Mouse (Mus musculus): Measurements from ENCODE around the gene Lpp. TPM values are rescaled to one million over a fixed set of nuclear protein-coding genes. Genes with fewer than 3 reads are reported as not detected.

Lpp gene
- polyA plus RNA-seq, 1 experiment from 2014 or later, result 79.9 TPM

- Histone ChIP-seq H3K4me1 (ENCODE audit: insufficient read depth) (no peaks in the 10 kb centered on the region), H3K4me3 (ENCODE audit: low read depth, low read length) (no peak overlapping the region), H3K9ac (no peak overlapping the region), H3K27ac (ENCODE audit: low read depth) (no peak overlapping the region), H3K4me2 (no peak overlapping the region), H3K27me3 (ENCODE audit: insufficient read depth, low read length) (no peaks in the 10 kb centered on the region), H3K36me3 (ENCODE audit: insufficient read depth) (no peaks in the 10 kb centered on the region), H3K9me3 (ENCODE audit: low read depth, low read length) (no peaks in the 10 kb centered on the region)
- DNase-seq (no peak), ATAC-seq (ENCODE audit: insufficient read depth) (no peak)
- TF ChIP-seq CTCF (IDR thresholded peaks at IDR 0.05; ENCODE audit: low read depth), result no peak
- WGBS, result 88% methylated on average over 4 of the region's 4 CpGs
Measured at GRCm38 (mm10) chr16:24826390-24826789, 433.1 kb downstream of the Lpp start.

GRCm38 (mm10) chr16:24828207-24828803 lies 435.0 kb downstream of the Lpp start:
- H3K4me1 ChIP-seq (ENCODE audit: insufficient read depth), result no peaks in the 10 kb centered on the region
- no peak overlapping the region for H3K4me3 ChIP-seq (ENCODE audit: low read depth, low read length)
- H3K9ac ChIP-seq, result no peak overlapping the region
- H3K36me3 ChIP-seq (ENCODE audit: insufficient read depth), result no peaks in the 10 kb centered on the region
- 66% methylated on average over 2 of the region's 2 CpGs for WGBS
- no peaks in the 10 kb centered on the region for H3K27me3 ChIP-seq (ENCODE audit: insufficient read depth, low read length)
- DNase-seq (no peak), ATAC-seq (ENCODE audit: insufficient read depth) (no peak)
- H3K4me2 ChIP-seq, result no peak overlapping the region
- H3K9me3 ChIP-seq (ENCODE audit: low read depth, low read length), result no peaks in the 10 kb centered on the region
- TF ChIP-seq CTCF (IDR thresholded peaks at IDR 0.05; ENCODE audit: low read depth), result no peak
- H3K27ac ChIP-seq (ENCODE audit: low read depth), result no peak overlapping the region

- Histone ChIP-seq H3K9me3 (ENCODE audit: low read depth, low read length) (no peaks in the 10 kb centered on the region), H3K27me3 (ENCODE audit: insufficient read depth, low read length) (no peaks in the 10 kb centered on the region), H3K9ac (no peak overlapping the region), H3K4me3 (ENCODE audit: low read depth, low read length) (no peak overlapping the region), H3K27ac (ENCODE audit: low read depth) (no peak overlapping the region), H3K36me3 (ENCODE audit: insufficient read depth) (no peaks in the 10 kb centered on the region), H3K4me2 (no peak overlapping the region), H3K4me1 (ENCODE audit: insufficient read depth) (no peaks in the 10 kb centered on the region)
- ATAC-seq (ENCODE audit: insufficient read depth), result no peak
- no peak for DNase-seq
- no peak for TF ChIP-seq CTCF (IDR thresholded peaks at IDR 0.05; ENCODE audit: low read depth)
- 57% methylated on average over 4 of the region's 4 CpGs for WGBS
Measured at GRCm38 (mm10) chr16:24829860-24830259, 436.6 kb downstream of the Lpp start.

- DNase-seq (no peak), ATAC-seq (ENCODE audit: insufficient read depth) (no peak)
- no peaks in the 10 kb centered on the region for H3K27me3 ChIP-seq (ENCODE audit: insufficient read depth, low read length)
- WGBS, result 36% methylated on average over 7 of the region's 7 CpGs
- no peaks in the 10 kb centered on the region for H3K4me1 ChIP-seq (ENCODE audit: insufficient read depth)
- no peaks in the 10 kb centered on the region for H3K36me3 ChIP-seq (ENCODE audit: insufficient read depth)
- TF ChIP-seq CTCF (IDR thresholded peaks at IDR 0.05; ENCODE audit: low read depth), result no peak
- no peaks in the 10 kb centered on the region for H3K9me3 ChIP-seq (ENCODE audit: low read depth, low read length)
- no peak overlapping the region for H3K4me2 ChIP-seq
- no peak overlapping the region for H3K9ac ChIP-seq
- no peak overlapping the region for H3K4me3 ChIP-seq (ENCODE audit: low read depth, low read length)
- no peak overlapping the region for H3K27ac ChIP-seq (ENCODE audit: low read depth)
Measured at GRCm38 (mm10) chr16:24830939-24831338, 437.6 kb downstream of the Lpp start.

- no peak overlapping the region for H3K9ac ChIP-seq
- TF ChIP-seq CTCF (IDR thresholded peaks at IDR 0.05; ENCODE audit: low read depth), result no peak
- H3K4me1 ChIP-seq (ENCODE audit: insufficient read depth), result no peaks in the 10 kb centered on the region
- 44% methylated on average over 8 of the region's 8 CpGs for WGBS
- H3K4me3 ChIP-seq (ENCODE audit: low read depth, low read length), result no peak overlapping the region
- H3K36me3 ChIP-seq (ENCODE audit: insufficient read depth), result no peaks in the 10 kb centered on the region
- peak; percentile 89 for ATAC-seq (ENCODE audit: insufficient read depth)
- peak; percentile 84 for DNase-seq
- no peaks in the 10 kb centered on the region for H3K9me3 ChIP-seq (ENCODE audit: low read depth, low read length)
- no peak overlapping the region for H3K4me2 ChIP-seq
- no peaks in the 10 kb centered on the region for H3K27me3 ChIP-seq (ENCODE audit: insufficient read depth, low read length)
- H3K27ac ChIP-seq (ENCODE audit: low read depth), result no peak overlapping the region
Measured at GRCm38 (mm10) chr16:24833221-24833620, 439.9 kb downstream of the Lpp start.

GRCm38 (mm10) chr16:24834536-24834935 lies 441.2 kb downstream of the Lpp start:
- no peak; the same call in 1 of the 2 replicates for ATAC-seq (ENCODE audit: insufficient read depth)
- Histone ChIP-seq H3K27ac (ENCODE audit: low read depth) (no peak overlapping the region), H3K4me1 (ENCODE audit: insufficient read depth) (no peaks in the 10 kb centered on the region), H3K4me3 (ENCODE audit: low read depth, low read length) (no peak overlapping the region), H3K4me2 (no peak overlapping the region), H3K9me3 (ENCODE audit: low read depth, low read length) (no peaks in the 10 kb centered on the region), H3K27me3 (ENCODE audit: insufficient read depth, low read length) (no peaks in the 10 kb centered on the region), H3K9ac (no peak overlapping the region), H3K36me3 (ENCODE audit: insufficient read depth) (no peaks in the 10 kb centered on the region)
- peak; percentile 10 for DNase-seq
- 35% methylated on average over 9 of the region's 9 CpGs for WGBS
- no peak for TF ChIP-seq CTCF (IDR thresholded peaks at IDR 0.05; ENCODE audit: low read depth)

- Histone ChIP-seq H3K4me1 (ENCODE audit: insufficient read depth) (no peaks in the 10 kb centered on the region), H3K9me3 (ENCODE audit: low read depth, low read length) (no peaks in the 10 kb centered on the region), H3K36me3 (ENCODE audit: insufficient read depth) (no peaks in the 10 kb centered on the region), H3K4me3 (ENCODE audit: low read depth, low read length) (no peak overlapping the region), H3K27ac (ENCODE audit: low read depth) (no peak overlapping the region), H3K27me3 (ENCODE audit: insufficient read depth, low read length) (no peaks in the 10 kb centered on the region), H3K9ac (no peak overlapping the region), H3K4me2 (no peak overlapping the region)
- no peak for ATAC-seq (ENCODE audit: insufficient read depth)
- no peak for TF ChIP-seq CTCF (IDR thresholded peaks at IDR 0.05; ENCODE audit: low read depth)
- 78% methylated on average over 5 of the region's 5 CpGs for WGBS
- no peak for DNase-seq
Measured at GRCm38 (mm10) chr16:24836550-24836949, 443.2 kb downstream of the Lpp start.
